Mouse (Mus musculus): ENCODE results near the gene Bloc1s5.

DNA sequence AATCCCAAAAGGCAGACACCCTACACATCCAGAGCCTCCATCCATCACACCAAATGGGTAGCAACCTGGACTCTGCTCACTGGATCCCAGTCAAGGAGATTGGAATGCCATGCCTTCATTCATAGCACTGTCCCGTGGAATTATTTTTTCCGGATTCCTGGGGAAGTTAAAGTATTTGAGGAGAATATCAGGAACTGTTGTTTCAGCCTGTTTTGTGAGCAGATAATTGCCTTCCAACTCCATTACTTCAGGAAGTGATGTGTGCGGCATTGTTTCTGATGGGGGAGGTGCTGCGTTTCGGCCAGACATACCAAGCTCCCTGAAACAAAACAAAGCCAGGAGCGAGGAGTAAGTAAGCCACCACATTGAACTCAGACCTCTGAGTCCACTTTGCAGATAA is 41.8 kb downstream of the Bloc1s5 start:
- TF ChIP-seq POLR2A (IDR thresholded peaks at IDR 0.05; ENCODE audit: borderline replicate concordance, insufficient read depth, low read length) = no peak
- TF ChIP-seq CTCF (IDR thresholded peaks at IDR 0.05; ENCODE audit: borderline replicate concordance, insufficient read depth, low read depth, low read length) = no peak
